Mouse (Mus musculus): ENCODE data around the gene Leo1. TPM values are rescaled to one million over a fixed set of nuclear protein-coding genes. Genes with fewer than 3 reads are reported as not detected.
"Not testable (repeated sequence)": the region's sequence is repeated elsewhere in the genome, so short reads cannot be mapped to it uniquely, and the experiment has no call there.

Leo1 gene
- polyA plus RNA-seq, 1 experiment, result 12.9 TPM

- TF ChIP-seq CTCF (IDR thresholded peaks at IDR 0.05; ENCODE audit: low read depth, low read length) (no peak), POLR2A (IDR thresholded peaks at IDR 0.05; ENCODE audit: borderline replicate concordance, low read depth, low read length) (no peak)
- Histone ChIP-seq H3K27ac (ENCODE audit: insufficient read depth, low read depth, low read length) (peak overlapping the region; percentile 90), H3K4me1 (ENCODE audit: control insufficient read depth, insufficient read depth, low read length) (peaks cover 38% of the 10 kb centered on the region), H3K4me3 (ENCODE audit: insufficient read depth, low read length) (0 out of 2 replicates have a peak overlapping the region, but pooled peaks have one; percentile 8)
Measured at GRCm38 (mm10) chr9:75434872-75435271, 6.5 kb upstream of the Leo1 start.

GRCm38 (mm10) chr9:75435291-75435690 lies 6.0 kb upstream of the Leo1 start:
- Histone ChIP-seq H3K27ac (ENCODE audit: insufficient read depth, low read depth, low read length) (peak overlapping the region; percentile 90), H3K4me1 (ENCODE audit: control insufficient read depth, insufficient read depth, low read length) (peaks cover 38% of the 10 kb centered on the region)

GRCm38 (mm10) chr9:75435918-75436317 lies 5.4 kb upstream of the Leo1 start:
- Histone ChIP-seq H3K4me3 (ENCODE audit: insufficient read depth, low read length) (no peak overlapping the region), H3K27ac (ENCODE audit: insufficient read depth, low read depth, low read length) (peak overlapping the region; percentile 90), H3K4me1 (ENCODE audit: control insufficient read depth, insufficient read depth, low read length) (peaks cover 38% of the 10 kb centered on the region)
- TF ChIP-seq POLR2A (IDR thresholded peaks at IDR 0.05; ENCODE audit: borderline replicate concordance, low read depth, low read length) (no peak), CTCF (IDR thresholded peaks at IDR 0.05; ENCODE audit: low read depth, low read length) (no peak)

More at GRCm38 (mm10) chr9:75435291-75435690, 6.0 kb upstream of the Leo1 start:
- TF ChIP-seq POLR2A (IDR thresholded peaks at IDR 0.05; ENCODE audit: borderline replicate concordance, low read depth, low read length), result no peak
- TF ChIP-seq CTCF (IDR thresholded peaks at IDR 0.05; ENCODE audit: low read depth, low read length), result no peak
- no peak overlapping the region for H3K4me3 ChIP-seq (ENCODE audit: insufficient read depth, low read length)

- TF ChIP-seq CTCF (IDR thresholded peaks at IDR 0.05; ENCODE audit: low read depth, low read length) (no peak), POLR2A (IDR thresholded peaks at IDR 0.05; ENCODE audit: borderline replicate concordance, low read depth, low read length) (no peak)
- H3K27ac ChIP-seq (ENCODE audit: insufficient read depth, low read depth, low read length), result no peak overlapping the region
- H3K4me3 ChIP-seq (ENCODE audit: insufficient read depth, low read length), result no peak overlapping the region
- peaks cover 39% of the 10 kb centered on the region for H3K4me1 ChIP-seq (ENCODE audit: control insufficient read depth, insufficient read depth, low read length)
Measured at GRCm38 (mm10) chr9:75437653-75438385, 3.5 kb upstream of the Leo1 start.

- peaks cover 17% of the 10 kb centered on the region for H3K4me1 ChIP-seq (ENCODE audit: control insufficient read depth, insufficient read depth, low read length)
- no peak for TF ChIP-seq POLR2A (IDR thresholded peaks at IDR 0.05; ENCODE audit: borderline replicate concordance, low read depth, low read length)
- TF ChIP-seq CTCF (IDR thresholded peaks at IDR 0.05; ENCODE audit: low read depth, low read length), result no peak
- peak overlapping the region; percentile 96 for H3K4me3 ChIP-seq (ENCODE audit: insufficient read depth, low read length)
- H3K27ac ChIP-seq (ENCODE audit: insufficient read depth, low read depth, low read length), result no peak overlapping the region
Measured at GRCm38 (mm10) chr9:75441691-75442131, 387 bp downstream of the Leo1 start.

GRCm38 (mm10) chr9:75444981-75445380 lies 3.7 kb downstream of the Leo1 start:
- Histone ChIP-seq H3K27ac (ENCODE audit: insufficient read depth, low read depth, low read length) (no peak overlapping the region), H3K4me3 (ENCODE audit: insufficient read depth, low read length) (no peak overlapping the region), H3K4me1 (ENCODE audit: control insufficient read depth, insufficient read depth, low read length) (peaks cover 9% of the 10 kb centered on the region)
- TF ChIP-seq CTCF (IDR thresholded peaks at IDR 0.05; ENCODE audit: low read depth, low read length) (no peak), POLR2A (IDR thresholded peaks at IDR 0.05; ENCODE audit: borderline replicate concordance, low read depth, low read length) (no peak)

- not testable (repeated sequence) for H3K4me1 ChIP-seq (ENCODE audit: control insufficient read depth, insufficient read depth, low read length); H3K27ac ChIP-seq (ENCODE audit: insufficient read depth, low read depth, low read length); H3K4me3 ChIP-seq (ENCODE audit: insufficient read depth, low read length)
Measured at GRCm38 (mm10) chr9:75446574-75446973, 5.2 kb downstream of the Leo1 start.

- H3K27ac ChIP-seq (ENCODE audit: insufficient read depth, low read depth, low read length), result no peak overlapping the region
- 0 out of 2 replicates have a peak, but pooled peaks cover 2% of the 10 kb centered on the region for H3K4me1 ChIP-seq (ENCODE audit: control insufficient read depth, insufficient read depth, low read length)
- no peak overlapping the region for H3K4me3 ChIP-seq (ENCODE audit: insufficient read depth, low read length)
- no peak for TF ChIP-seq CTCF (IDR thresholded peaks at IDR 0.05; ENCODE audit: low read depth, low read length)
- no peak for TF ChIP-seq POLR2A (IDR thresholded peaks at IDR 0.05; ENCODE audit: borderline replicate concordance, low read depth, low read length)
Measured at GRCm38 (mm10) chr9:75448021-75448420, 6.7 kb downstream of the Leo1 start.

- no peak overlapping the region for H3K4me3 ChIP-seq (ENCODE audit: insufficient read depth, low read length)
- H3K4me1 ChIP-seq (ENCODE audit: control insufficient read depth, insufficient read depth, low read length), result 0 out of 2 replicates have a peak, but pooled peaks cover 4% of the 10 kb centered on the region
- TF ChIP-seq CTCF (IDR thresholded peaks at IDR 0.05; ENCODE audit: low read depth, low read length) (no peak), POLR2A (IDR thresholded peaks at IDR 0.05; ENCODE audit: borderline replicate concordance, low read depth, low read length) (no peak)
- H3K27ac ChIP-seq (ENCODE audit: insufficient read depth, low read depth, low read length), result no peak overlapping the region
Measured at GRCm38 (mm10) chr9:75453994-75454393, 12.7 kb downstream of the Leo1 start.

GRCm38 (mm10) chr9:75455684-75456083 lies 14.4 kb downstream of the Leo1 start:
- Histone ChIP-seq H3K27ac (ENCODE audit: insufficient read depth, low read depth, low read length) (no peak overlapping the region), H3K4me1 (ENCODE audit: control insufficient read depth, insufficient read depth, low read length) (0 out of 2 replicates have a peak, but pooled peaks cover 4% of the 10 kb centered on the region), H3K4me3 (ENCODE audit: insufficient read depth, low read length) (no peak overlapping the region)
- TF ChIP-seq POLR2A (IDR thresholded peaks at IDR 0.05; ENCODE audit: borderline replicate concordance, low read depth, low read length) (no peak), CTCF (IDR thresholded peaks at IDR 0.05; ENCODE audit: low read depth, low read length) (no peak)

All from bone marrow macrophage, adult 2 months (primary cell).